Mouse (Mus musculus) ovary, postnatal 10 days (tissue): ENCODE data around the gene Slc39a8.

Experiments
- DNase-seq: peaks from one replicate; pipeline ENCODE4 v3.0.0; 2022; ENCODE audit warnings: low spot score

Gene Slc39a8

DNA sequence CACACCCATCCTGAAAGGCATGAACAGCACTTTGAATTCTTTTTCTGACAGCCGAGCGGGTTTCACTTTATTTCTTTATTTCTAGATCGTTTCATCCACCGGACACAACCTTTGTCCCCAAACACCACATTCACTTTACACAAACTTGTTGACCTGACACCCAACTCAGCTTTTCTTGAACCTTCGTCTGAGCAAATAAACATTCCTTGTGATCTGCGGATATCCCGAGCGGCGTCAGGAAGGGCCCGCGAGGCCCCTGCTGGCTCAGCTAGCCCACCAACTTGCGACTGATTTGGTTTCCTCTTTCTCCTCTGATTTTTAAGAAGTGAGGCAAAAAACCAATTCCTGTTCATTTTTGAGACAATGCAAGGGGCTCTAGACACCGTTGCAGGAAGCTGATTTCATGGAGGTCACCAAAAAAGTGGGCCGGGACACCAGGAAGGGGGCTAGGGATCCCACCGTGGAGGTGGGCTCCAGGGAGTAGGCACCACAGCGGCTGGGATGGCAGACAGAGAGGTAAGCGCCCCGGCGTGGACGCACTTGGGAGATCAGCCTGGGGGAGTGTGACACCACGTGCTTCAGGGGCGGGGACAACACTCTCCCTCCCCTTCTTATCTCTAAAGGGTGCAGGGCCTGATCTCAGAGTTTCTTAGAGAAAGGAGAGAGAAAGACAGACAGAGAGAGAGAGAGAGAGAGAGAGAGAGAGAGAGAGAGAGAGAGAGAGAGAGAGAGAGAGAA, at the start of gene Slc39a8:
Gene Slc39a8 (plus strand): TSS at position 264 of the 738 bp plus-strand sequence.
- peak; percentile 39 for DNase-seq

GRCm38 (mm10) chr3:135785065-135785464, 40.0 kb upstream of the Slc39a8 start:
- DNase-seq, result no peak

- no peak for DNase-seq
Measured at GRCm38 (mm10) chr3:135796117-135796516, 29.0 kb upstream of the Slc39a8 start.

- no peak for DNase-seq
Measured at GRCm38 (mm10) chr3:135798241-135798640, 26.8 kb upstream of the Slc39a8 start.

GRCm38 (mm10) chr3:135798665-135799064, 26.4 kb upstream of the Slc39a8 start:
- DNase-seq, result no peak

DNA sequence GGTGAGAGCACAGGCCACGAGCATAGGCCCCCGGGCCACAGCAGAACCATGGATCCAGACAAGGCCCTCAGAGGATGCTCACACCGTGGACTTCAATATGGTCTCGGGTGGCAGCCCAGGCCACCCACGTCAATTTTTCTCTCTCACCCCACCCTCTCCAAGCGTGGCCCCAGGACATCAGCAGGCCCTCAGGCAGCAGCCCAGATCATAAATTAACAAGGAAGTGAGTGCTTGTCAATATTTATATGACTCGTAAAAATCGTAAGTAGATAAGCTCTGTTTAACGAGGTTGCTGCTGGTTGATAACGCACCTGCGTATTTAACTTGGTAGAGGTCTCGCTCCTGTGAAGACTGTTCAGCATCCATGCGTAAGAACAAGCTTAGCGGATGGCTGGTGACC, 10.4 kb upstream of the Slc39a8 start:
- DNase-seq, result no peak

DNA sequence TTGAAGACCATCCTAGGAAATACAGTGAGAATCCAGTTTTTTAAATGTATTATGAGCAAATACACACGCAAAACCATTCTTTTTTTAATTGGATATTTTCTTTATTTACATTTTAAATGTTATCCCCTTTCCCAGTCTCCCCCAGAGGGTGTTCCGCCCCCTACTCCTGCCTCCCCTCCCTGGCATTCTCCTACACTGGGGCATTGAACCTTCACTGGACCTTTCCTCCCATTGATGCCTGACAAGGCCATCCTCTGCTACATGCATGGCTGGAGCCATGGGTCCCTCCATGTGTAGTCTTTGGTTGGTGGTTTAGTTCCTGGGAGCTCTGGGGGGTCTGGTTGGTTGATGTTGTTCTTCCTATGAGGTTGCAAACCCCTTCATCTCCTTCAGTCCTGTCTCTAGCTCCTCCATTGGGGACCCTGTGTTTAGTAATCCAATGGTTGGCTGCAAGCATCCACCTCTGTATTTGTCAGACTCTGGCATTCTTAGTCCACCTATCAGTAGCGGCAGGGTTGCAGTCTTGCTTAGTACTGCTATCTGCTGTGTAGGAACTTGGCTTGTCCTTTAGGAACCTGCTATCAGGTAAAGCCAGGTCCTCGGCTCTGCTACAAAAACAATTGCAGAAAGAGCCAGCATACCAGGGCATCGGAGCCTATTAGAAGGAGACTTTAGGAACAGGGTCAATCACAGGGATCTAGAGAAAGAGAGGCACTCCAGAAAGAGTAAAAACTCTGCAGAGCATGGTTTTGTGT, 8.9 kb upstream of the Slc39a8 start:
- no peak for DNase-seq

GRCm38 (mm10) chr3:135817124-135817523, 8.0 kb upstream of the Slc39a8 start:
- no peak for DNase-seq

DNA sequence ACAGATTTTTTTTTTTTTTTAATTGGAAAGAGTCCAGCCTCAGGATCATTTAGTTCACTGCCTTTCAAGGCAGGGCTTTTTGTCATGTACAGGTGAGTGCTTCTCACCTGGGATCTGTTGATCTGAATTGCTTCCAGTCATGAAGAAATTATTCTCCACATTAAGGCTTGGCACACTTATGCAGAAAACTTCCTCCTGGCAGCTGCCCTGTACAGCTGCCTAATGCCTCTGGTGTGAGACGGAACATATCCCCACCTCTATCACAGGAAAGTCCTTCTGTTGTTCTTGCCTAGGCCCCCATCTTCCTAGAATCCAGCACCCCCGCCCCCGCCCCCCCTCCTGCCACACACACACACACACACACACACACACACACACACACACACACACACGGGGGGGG, 643 bp upstream of the Slc39a8 start:
- DNase-seq, result no peak

- DNase-seq, result peak; percentile 7
Measured at GRCm38 (mm10) chr3:135825754-135826683, 940 bp downstream of the Slc39a8 start.

DNA sequence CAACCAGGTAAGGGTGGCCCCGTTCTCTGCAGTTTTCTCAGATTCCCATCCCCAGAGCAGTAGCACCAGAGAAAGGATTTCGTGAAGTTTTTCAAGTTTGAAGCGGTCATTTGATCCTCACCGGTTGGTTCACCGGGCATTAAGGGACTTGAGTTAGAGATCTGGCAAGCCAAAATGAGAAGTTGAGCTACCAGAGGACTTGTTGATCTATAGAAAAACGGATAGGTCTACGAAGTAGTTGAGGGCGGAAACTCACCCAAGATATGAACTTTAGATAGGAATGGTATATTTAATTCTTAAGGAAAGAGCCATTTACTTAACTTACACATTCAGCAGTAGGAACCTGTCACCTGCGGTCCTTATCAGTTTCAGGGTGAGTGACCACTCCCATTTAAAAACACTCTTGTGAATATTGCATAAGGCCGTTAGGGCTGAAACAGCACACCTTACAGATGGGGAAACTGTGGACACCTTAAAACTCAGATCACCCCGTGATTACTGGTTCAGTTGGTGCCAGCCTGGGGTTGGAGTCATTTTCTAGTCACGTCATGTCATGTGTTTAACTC, 1.7 kb downstream of the Slc39a8 start:
- DNase-seq, result no peak

GRCm38 (mm10) chr3:135828000-135828399, 2.9 kb downstream of the Slc39a8 start:
- no peak for DNase-seq

DNA sequence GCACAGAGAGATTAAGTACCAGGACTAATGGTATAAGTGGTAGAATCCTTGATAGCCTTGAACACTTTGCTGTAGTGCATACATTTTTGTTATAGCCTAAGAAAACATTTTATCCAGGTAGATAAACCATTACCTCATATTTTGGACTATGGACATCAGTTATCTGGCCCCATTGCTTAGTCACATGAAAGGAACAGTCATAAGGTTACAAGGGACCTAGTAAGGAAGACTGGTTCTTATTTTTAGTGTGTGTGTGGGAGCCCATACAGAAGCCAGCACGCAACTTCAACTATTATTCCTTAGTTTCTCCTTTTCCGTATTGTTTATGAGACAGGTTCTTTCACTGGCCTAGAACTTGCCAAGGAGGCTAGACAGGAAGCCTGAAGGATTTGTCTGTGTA, 7.4 kb downstream of the Slc39a8 start:
- DNase-seq, result no peak

DNA sequence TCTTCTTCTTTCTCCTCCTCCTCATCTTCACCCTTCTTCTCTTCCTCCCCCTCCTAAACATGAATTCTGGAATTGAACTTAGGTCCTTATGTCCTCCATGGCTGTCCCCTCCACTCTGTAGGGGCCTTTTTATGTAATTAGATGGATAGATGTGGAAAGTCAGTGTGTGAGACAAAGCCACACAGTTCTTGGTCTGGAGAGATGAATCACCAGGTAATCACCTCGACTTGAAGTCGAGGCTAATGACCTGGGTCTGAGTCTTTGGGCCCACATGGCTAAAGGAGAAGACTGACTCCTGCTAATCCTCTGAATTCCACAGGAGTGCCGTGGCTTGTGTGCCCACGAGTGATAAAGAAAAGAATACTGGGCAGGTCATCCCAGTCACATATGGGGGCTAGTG, 7.8 kb downstream of the Slc39a8 start:
- DNase-seq, result no peak

DNA sequence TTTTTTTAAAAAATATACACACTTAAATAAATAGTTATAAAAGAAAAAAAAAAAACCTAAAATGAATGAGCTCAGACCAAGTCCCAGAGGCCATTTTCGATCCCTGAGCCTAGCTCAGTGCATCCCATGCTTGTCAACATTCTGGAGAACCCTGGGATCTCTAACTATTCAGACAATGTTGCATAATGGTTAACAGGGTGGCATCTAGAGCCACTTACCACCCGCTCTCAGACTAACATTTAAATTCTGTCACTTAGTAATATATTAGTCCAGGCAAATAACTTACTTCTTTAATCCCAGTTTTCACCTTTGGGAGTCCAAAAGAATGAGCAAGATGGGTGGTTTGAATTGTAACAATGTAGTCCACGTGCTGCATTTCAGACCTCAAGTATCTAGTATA, 9.9 kb downstream of the Slc39a8 start:
- DNase-seq, result no peak

- DNase-seq, result no peak
Measured at GRCm38 (mm10) chr3:135839535-135839934, 14.5 kb downstream of the Slc39a8 start.

GRCm38 (mm10) chr3:135840185-135840584, 15.1 kb downstream of the Slc39a8 start:
- no peak for DNase-seq

DNA sequence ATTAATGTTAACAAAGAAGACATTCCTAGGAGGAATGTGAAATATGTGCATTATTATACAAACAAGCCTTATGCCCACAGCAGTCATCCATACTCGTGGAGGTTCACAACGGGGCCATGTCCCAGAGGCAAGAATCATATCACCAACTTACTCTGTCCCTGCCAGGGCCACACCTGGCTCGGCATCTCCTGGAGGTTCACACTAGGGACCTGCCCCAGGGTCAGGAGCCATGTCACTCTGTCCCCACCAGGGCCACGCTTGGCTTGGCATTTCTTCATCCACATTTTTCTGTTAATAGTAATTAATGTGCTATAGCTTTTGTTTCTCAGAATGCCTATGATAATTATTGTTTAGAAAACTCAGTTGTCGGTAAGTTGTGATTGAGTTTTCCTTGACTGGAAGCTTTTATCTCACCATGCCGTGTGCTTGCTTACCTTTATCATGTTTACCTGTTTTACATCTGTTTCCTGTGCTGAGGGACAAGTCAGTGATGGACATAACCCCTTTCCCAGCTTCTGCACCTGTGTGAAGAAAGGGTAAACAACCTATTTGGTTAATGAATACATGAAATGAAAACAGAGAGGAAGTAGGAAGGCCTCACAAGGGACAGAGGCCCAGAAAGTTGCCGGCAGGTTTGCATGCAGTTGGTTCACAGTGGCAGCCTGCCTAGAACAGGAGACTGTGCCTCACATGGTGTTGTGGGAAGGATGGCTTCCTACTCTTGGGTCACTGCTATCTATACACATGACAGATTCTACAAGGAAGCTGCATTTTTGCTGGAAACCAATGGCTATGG, 16.8 kb downstream of the Slc39a8 start:
- DNase-seq, result no peak

DNA sequence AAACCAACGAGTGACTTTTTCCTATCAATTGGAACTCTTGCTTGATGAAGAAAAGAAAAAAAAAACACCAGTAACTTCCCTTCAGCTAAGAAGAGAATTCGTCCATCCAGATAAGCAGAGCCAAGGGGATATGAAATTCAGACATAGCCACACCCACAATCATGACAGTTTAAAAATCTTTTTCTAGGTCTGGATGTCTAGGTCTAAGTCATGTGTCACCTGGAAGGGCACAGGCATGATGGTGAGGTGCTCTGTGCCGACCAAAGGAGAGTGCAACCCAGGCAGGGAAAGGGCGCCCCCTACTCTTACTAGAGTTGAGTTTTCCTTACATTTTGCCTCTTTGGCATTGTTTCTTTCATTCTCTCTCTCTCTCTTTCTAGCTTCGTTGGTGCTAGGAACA, 18.1 kb downstream of the Slc39a8 start:
- no peak for DNase-seq

DNA sequence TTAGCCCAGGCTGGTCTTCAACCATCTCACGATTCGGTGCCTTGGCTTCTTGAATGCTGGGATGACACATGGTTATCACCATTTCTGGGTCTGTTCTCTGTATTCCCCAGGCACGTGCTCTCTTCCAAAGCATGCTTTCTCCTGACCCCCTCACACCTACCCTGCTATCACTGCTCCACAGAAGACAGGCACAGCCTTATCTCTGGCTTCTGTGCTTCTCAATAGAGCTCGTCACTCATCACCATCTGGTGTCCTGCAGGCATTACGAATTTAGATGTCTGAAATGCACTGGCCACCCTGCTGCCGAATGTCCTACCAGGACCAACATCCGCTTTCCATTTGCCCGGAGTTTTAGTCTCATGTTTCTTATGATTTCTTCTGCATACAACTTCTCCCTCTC, 18.6 kb downstream of the Slc39a8 start:
- DNase-seq, result no peak

DNA sequence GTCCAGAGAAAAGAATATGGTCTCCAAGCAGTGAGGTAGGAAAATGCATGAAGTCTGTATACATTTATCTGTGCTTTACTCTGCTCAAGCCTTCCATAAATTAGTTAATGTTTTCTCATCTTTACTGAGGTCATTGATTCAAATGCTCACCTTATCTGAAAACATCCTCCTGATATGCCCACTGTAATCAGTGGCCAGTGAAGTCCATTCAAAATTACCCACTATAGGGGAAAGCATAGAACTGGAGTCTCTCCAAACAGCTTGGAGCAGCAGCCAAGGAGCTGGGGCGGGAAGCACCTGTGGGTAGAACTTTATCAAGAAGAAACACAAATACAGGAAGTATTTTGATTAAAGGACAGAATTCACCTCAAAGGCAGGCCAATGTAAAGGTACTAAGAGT, 19.8 kb downstream of the Slc39a8 start:
- DNase-seq, result no peak
